Mouse (Mus musculus) neural tube, embryonic 12.5 days (tissue): ENCODE results near the gene Ccser1. TPM values are rescaled to one million over a fixed set of nuclear protein-coding genes. Genes with fewer than 3 reads are reported as not detected.
A peak's percentile ranks its signal among the peaks of the same experiment; 100 is the strongest.
"Not testable (repeated sequence)": the region's sequence is repeated elsewhere in the genome, so short reads cannot be mapped to it uniquely, and the experiment has no call there.

Experiments
- ATAC-seq: fragments of 200-750 bp; cut with Nextera tagmentation; 2 replicates; pipeline ENCODE4 v1.8.0; 2017; ENCODE audit warnings: low read depth, mild to moderate bottlenecking, moderate TSS enrichment, moderate library complexity; ENCODE audit not compliant: low FRiP score
- H3K27ac ChIP-seq: fragments of 300-500 bp; sonication (generic); 2 replicates; pipeline ENCODE4 v1.5.1; 2016
- H3K27me3 ChIP-seq: fragments of 300-500 bp; sonication (generic); replicated peaks from 2 replicates; pipeline ENCODE4 v1.6.1; 2016; ENCODE audit warnings: mild to moderate bottlenecking
- H3K36me3 ChIP-seq: fragments of 300-500 bp; sonication (generic); 2 replicates; pipeline ENCODE4 v1.6.1; 2016; ENCODE audit warnings: mild to moderate bottlenecking
- H3K4me1 ChIP-seq: fragments of 300-500 bp; sonication (generic); 2 replicates; pipeline ENCODE4 v1.6.1; 2016
- H3K4me2 ChIP-seq: fragments of 300-500 bp; sonication (generic); replicated peaks from 2 replicates; pipeline ENCODE4 v1.6.1; 2016; ENCODE audit warnings: mild to moderate bottlenecking
- H3K4me3 ChIP-seq: fragments of 300-500 bp; sonication (generic); 2 replicates; pipeline ENCODE4 v1.5.1; 2016
- H3K9ac ChIP-seq: fragments of 300-500 bp; sonication (generic); 2 replicates; pipeline ENCODE4 v1.6.1; 2016; ENCODE audit warnings: mild to moderate bottlenecking
- H3K9me3 ChIP-seq: fragments of 300-500 bp; sonication (generic); 2 replicates; pipeline ENCODE4 v1.6.1; 2016; ENCODE audit warnings: mild to moderate bottlenecking
- WGBS: fragments of 180-500 bp; shearing (Covaris S2); methylation state at CpG from one replicate; pipeline ENCODE4 v1.1.7; 2016; 5-methylcytosine and 5-hydroxymethylcytosine counted together
- polyA plus RNA-seq: library from polyadenylated mRNA; unstranded; fragments of >200 nt; fragmentation: Nextera tagmentation; extraction: Ambion mirVana; gene quantifications from 2 replicates; pipeline ENCODE4 v1.2.1, GENCODE M21; 2016

Gene Ccser1
- polyA plus RNA-seq, 1 experiment from 2014 or later = 19.4 TPM

- Histone ChIP-seq H3K4me2 (no peak overlapping the region), H3K27ac (no peak overlapping the region), H3K36me3 (no peaks in the 10 kb centered on the region), H3K9ac (no peak overlapping the region), H3K4me3 (no peak overlapping the region), H3K9me3 (no peaks in the 10 kb centered on the region), H3K27me3 (no peaks in the 10 kb centered on the region), H3K4me1 (0 out of 2 replicates have a peak, but pooled peaks cover 6% of the 10 kb centered on the region)
- ATAC-seq = no peak
- WGBS = 48% methylated on average over 5 of the region's 5 CpGs
Measured at GRCm38 (mm10) chr6:61230058-61230718, 50.1 kb downstream of the Ccser1 start.

- no peak overlapping the region for H3K9ac ChIP-seq
- H3K9me3 ChIP-seq = no peaks in the 10 kb centered on the region
- ATAC-seq = no peak
- H3K4me1 ChIP-seq = 0 out of 2 replicates have a peak, but pooled peaks cover 6% of the 10 kb centered on the region
- no peak overlapping the region for H3K4me2 ChIP-seq
- no peak overlapping the region for H3K27ac ChIP-seq
- H3K4me3 ChIP-seq = no peak overlapping the region
- H3K36me3 ChIP-seq = no peaks in the 10 kb centered on the region
- 72% methylated on average over 5 of the region's 5 CpGs for WGBS
- no peaks in the 10 kb centered on the region for H3K27me3 ChIP-seq
Measured at GRCm38 (mm10) chr6:61233060-61233459, 52.9 kb downstream of the Ccser1 start.

GRCm38 (mm10) chr6:61233548-61234187 is 53.5 kb downstream of the Ccser1 start:
- Histone ChIP-seq H3K4me2 (no peak overlapping the region), H3K9ac (no peak overlapping the region), H3K4me1 (0 out of 2 replicates have a peak, but pooled peaks cover 6% of the 10 kb centered on the region), H3K27me3 (no peaks in the 10 kb centered on the region), H3K27ac (no peak overlapping the region), H3K9me3 (no peaks in the 10 kb centered on the region), H3K36me3 (no peaks in the 10 kb centered on the region), H3K4me3 (no peak overlapping the region)
- no peak for ATAC-seq
- 28% methylated on average over 5 of the region's 5 CpGs for WGBS

DNA sequence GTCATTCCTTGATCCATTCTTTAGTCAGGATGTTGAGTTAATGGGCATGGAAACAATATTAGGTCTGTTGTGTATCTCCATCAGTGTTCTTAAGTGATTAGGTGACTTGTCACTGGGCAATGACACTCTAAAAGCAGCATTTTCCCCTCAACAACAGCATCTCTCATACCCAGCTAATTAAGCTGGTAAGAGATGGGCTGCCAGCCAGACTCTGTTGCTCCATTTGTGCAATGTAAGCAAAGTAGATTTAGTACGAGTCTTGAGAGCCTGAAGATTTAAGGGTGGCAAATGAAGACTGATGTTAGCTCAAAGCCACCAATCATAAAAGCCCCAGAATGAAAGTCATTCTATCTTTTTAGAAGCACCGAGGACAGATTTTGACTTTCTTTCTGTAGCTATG is 60.5 kb downstream of the Ccser1 start:
- Histone ChIP-seq H3K36me3 (no peaks in the 10 kb centered on the region), H3K4me1 (no peaks in the 10 kb centered on the region), H3K4me3 (no peak overlapping the region), H3K27ac (no peak overlapping the region), H3K9ac (no peak overlapping the region), H3K9me3 (no peaks in the 10 kb centered on the region), H3K27me3 (no peaks in the 10 kb centered on the region), H3K4me2 (no peak overlapping the region)
- ATAC-seq = no peak
- WGBS = 81% methylated on average over 2 of the region's 2 CpGs

DNA sequence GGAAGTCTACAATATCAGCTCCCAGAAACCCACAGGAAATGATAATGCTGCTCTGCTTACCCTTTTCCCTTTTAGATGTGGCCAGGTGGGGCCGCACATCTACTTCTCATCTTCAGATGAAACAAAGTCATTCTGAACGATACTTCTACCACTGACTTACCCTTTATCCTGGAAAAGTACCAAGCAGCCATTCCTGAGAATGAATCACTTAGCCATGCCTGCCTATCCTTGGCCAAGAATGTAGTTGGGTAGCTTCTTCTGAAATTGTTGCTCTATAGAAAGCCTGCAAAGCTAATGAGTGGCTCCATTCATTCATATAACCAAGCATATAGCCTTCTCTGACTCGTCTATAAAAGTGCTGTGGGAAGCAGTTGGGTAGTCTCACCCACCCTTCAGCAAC is 62.4 kb downstream of the Ccser1 start:
- H3K27me3 ChIP-seq = no peaks in the 10 kb centered on the region
- ATAC-seq = no peak
- no peak overlapping the region for H3K27ac ChIP-seq
- H3K4me2 ChIP-seq = no peak overlapping the region
- no peak overlapping the region for H3K9ac ChIP-seq
- no peaks in the 10 kb centered on the region for H3K4me1 ChIP-seq
- H3K4me3 ChIP-seq = no peak overlapping the region
- no peaks in the 10 kb centered on the region for H3K36me3 ChIP-seq
- H3K9me3 ChIP-seq = no peaks in the 10 kb centered on the region
- 81% methylated on average over 3 of the region's 3 CpGs for WGBS

DNA sequence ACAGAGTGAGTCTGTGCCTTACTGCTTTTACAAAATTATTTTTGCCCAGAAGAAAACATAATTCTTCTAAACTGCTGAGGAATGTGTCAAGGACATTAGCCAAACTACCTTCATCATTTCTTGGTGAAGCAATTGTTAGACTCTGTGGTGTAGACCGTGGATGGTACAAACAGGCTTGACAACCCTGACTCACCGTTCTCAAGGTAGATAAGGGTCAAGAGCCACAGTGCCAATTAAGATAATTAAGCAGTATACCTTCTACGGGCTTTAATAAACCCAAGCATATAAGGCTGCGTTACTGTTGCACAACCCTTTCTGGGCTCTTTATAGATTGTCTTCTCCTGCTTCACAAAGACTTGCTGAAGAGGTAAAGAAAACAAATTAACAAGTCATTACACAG is 66.4 kb downstream of the Ccser1 start:
- Histone ChIP-seq H3K36me3 (no peaks in the 10 kb centered on the region), H3K4me1 (no peaks in the 10 kb centered on the region), H3K9me3 (no peaks in the 10 kb centered on the region), H3K27me3 (no peaks in the 10 kb centered on the region), H3K9ac (no peak overlapping the region), H3K27ac (no peak overlapping the region), H3K4me2 (no peak overlapping the region), H3K4me3 (no peak overlapping the region)
- ATAC-seq = no peak
- 77% methylated on average over 4 of the region's 4 CpGs for WGBS

DNA sequence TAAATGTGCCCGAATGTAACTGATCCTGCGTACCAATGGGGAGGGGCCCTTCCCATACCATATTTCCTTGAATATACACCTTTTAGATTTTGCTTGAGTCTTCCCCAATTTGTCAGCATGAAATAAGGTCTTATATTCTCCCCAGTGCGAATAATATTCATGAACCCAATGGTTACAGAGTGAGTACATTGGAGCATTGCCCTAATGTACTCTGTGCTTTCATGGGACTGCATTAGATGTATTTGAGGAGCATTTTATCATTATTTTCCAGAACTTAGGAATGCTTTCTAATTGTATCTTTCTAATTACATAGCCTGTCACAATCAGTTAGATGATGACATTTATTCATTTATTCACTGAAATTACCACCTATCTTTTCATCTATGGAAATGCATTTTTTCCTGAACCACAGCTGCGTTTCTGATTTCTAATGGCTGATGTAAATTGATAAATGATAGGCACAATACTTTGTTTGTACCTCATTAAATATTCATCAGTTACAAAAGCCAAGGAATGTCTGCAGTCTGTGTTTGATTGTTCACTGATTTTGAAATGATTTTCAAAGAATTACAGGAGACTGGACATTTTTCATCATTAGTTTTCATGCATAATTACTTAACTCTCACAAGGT is 67.8 kb downstream of the Ccser1 start:
- Histone ChIP-seq H3K27ac (no peak overlapping the region), H3K4me1 (no peaks in the 10 kb centered on the region), H3K27me3 (no peaks in the 10 kb centered on the region), H3K4me2 (no peak overlapping the region), H3K9ac (no peak overlapping the region), H3K9me3 (no peaks in the 10 kb centered on the region), H3K36me3 (no peaks in the 10 kb centered on the region), H3K4me3 (no peak overlapping the region)
- ATAC-seq = no peak
- WGBS = 80% methylated on average over 4 of the region's 4 CpGs

GRCm38 (mm10) chr6:61248700-61249099 is 68.6 kb downstream of the Ccser1 start:
- no peak for ATAC-seq
- H3K9me3 ChIP-seq = no peaks in the 10 kb centered on the region
- no peak overlapping the region for H3K9ac ChIP-seq
- no peaks in the 10 kb centered on the region for H3K4me1 ChIP-seq
- H3K4me2 ChIP-seq = no peak overlapping the region
- H3K4me3 ChIP-seq = no peak overlapping the region
- H3K36me3 ChIP-seq = no peaks in the 10 kb centered on the region
- no peak overlapping the region for H3K27ac ChIP-seq
- 75% methylated on average over 2 of the region's 2 CpGs for WGBS
- no peaks in the 10 kb centered on the region for H3K27me3 ChIP-seq

DNA sequence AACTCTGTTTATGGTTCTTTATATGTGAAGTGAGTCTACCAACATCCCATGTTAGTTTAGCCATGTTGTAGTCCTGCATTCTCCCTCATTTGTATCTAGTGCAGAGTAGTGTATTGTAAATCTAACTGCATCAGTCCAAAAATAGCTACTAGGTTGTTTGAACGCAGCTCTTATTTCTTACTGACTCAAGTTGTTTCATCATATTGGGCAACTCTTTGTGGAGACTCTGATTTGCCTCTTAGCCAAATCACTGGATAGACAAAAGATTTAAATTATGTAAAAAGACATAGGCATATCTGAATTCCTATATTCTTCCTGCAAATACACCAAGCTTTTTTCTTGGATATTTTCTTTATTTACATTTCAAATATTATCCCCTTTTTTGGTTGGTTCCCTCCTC is 71.1 kb downstream of the Ccser1 start:
- no peak for ATAC-seq
- H3K9me3 ChIP-seq = no peaks in the 10 kb centered on the region
- H3K4me2 ChIP-seq = no peak overlapping the region
- H3K27ac ChIP-seq = no peak overlapping the region
- no peak overlapping the region for H3K4me3 ChIP-seq
- no peaks in the 10 kb centered on the region for H3K36me3 ChIP-seq
- 94% methylated on average over 1 of the region's 1 CpGs for WGBS
- H3K4me1 ChIP-seq = no peaks in the 10 kb centered on the region
- no peaks in the 10 kb centered on the region for H3K27me3 ChIP-seq
- no peak overlapping the region for H3K9ac ChIP-seq

- H3K27me3 ChIP-seq = no peaks in the 10 kb centered on the region
- no peaks in the 10 kb centered on the region for H3K36me3 ChIP-seq
- no peak overlapping the region for H3K27ac ChIP-seq
- no peak overlapping the region for H3K9ac ChIP-seq
- no peak overlapping the region for H3K4me3 ChIP-seq
- no peak overlapping the region for H3K4me2 ChIP-seq
- no peaks in the 10 kb centered on the region for H3K9me3 ChIP-seq
- H3K4me1 ChIP-seq = no peaks in the 10 kb centered on the region
- ATAC-seq = no peak
- 83% methylated on average over 7 of the region's 7 CpGs for WGBS
Measured at GRCm38 (mm10) chr6:61252912-61253311, 72.8 kb downstream of the Ccser1 start.

- 100% methylated on average over 1 of the region's 1 CpGs for WGBS
- H3K4me2 ChIP-seq, H3K4me1 ChIP-seq, H3K9me3 ChIP-seq, H3K27ac ChIP-seq, H3K36me3 ChIP-seq, H3K4me3 ChIP-seq, ATAC-seq, H3K27me3 ChIP-seq, H3K9ac ChIP-seq: not testable (repeated sequence)
Measured at GRCm38 (mm10) chr6:61255874-61256273, 75.8 kb downstream of the Ccser1 start.

DNA sequence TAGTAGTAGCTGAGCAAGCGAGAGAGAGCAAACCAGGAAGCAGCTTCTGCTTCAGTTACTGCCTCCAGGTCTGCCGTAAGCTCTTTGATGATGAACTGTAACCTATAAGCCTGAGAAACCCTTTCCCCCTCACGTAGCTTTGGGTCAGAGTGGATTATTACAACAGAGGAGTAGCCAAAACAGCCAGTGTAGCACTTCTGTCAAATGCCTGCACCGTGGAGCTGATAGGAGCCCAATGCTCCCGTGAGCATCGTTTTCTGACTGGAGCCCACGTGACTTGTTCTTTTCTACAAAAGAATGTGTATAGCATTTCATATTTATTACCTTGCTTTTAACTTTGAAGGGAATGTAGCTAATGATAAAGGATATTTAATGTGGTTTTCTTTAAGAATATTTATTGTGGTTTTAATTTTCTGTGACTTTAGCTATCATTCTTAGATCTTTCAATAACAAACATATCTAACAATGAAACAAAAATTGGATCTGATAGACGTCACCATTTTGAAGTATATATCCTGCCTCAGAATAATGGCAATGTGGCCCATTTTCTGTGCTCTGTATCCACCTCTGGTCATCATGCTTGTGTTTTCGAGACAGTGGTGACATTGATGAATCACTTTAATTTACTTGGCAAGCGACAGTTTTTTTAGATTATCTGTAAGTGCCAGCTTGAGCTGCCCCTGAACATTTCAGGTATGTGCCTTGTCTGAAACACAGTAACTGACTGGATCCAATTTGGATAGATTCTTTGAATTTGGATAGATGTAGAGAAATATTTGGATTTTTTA is 78.9 kb downstream of the Ccser1 start:
- no peak overlapping the region for H3K4me2 ChIP-seq
- H3K9me3 ChIP-seq = no peaks in the 10 kb centered on the region
- no peak overlapping the region for H3K27ac ChIP-seq
- H3K36me3 ChIP-seq = no peaks in the 10 kb centered on the region
- no peaks in the 10 kb centered on the region for H3K4me1 ChIP-seq
- no peak overlapping the region for H3K4me3 ChIP-seq
- no peak overlapping the region for H3K9ac ChIP-seq
- 68% methylated on average over 10 of the region's 10 CpGs for WGBS
- 0 out of 2 replicates have a peak, but pooled peaks have one; percentile 9 for ATAC-seq
- H3K27me3 ChIP-seq = no peaks in the 10 kb centered on the region
